Mouse (Mus musculus): Measurements from ENCODE around the gene Npepl1. TPM values are rescaled to one million over a fixed set of nuclear protein-coding genes. Genes with fewer than 3 reads are reported as not detected.

Npepl1 gene
- polyA plus RNA-seq, 1 experiment = 92.6 TPM

DNA sequence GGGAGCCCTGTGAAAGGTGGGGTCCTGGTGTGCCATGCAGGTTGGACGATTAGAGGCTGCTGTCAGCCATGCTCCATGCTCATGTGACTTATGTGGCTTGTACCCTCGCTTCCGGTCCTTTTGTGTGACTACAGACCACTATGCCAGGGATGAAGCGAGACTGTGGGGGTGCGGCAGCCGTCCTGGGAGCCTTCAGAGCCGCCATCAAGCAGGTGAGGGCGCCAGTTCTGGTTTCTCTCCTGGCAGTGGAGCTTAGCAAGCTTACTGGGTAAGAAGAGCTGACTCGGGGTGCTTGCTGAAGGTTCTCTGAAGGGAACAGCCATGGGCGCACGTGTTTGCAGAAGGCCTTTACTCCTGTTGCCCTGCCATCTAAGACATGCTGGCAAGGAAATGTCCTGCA is 9.1 kb downstream of the Npepl1 start:
- Histone ChIP-seq H3K27ac (ENCODE audit: insufficient read depth, low read length) (no peak overlapping the region), H3K4me1 (ENCODE audit: control insufficient read depth, insufficient read depth, insufficient read length) (no peaks in the 10 kb centered on the region), H3K4me3 (ENCODE audit: extremely low read depth, insufficient read depth, insufficient read length) (no peak overlapping the region), H3K27me3 (ENCODE audit: control insufficient read depth, insufficient read depth, low read length) (no peaks in the 10 kb centered on the region), H3K36me3 (ENCODE audit: control insufficient read depth, insufficient read depth, low read length) (peaks cover 56% of the 10 kb centered on the region)
- TF ChIP-seq POLR2A (IDR thresholded peaks at IDR 0.05; ENCODE audit: low read depth, low read length) (no peak), CTCF (IDR thresholded peaks at IDR 0.05; ENCODE audit: extremely low read depth, insufficient read depth, insufficient read length, insufficient replicate concordance) (no peak)
- WGBS = 94% methylated on average over 11 of the region's 11 CpGs
- no peak for DNase-seq (ENCODE audit: low read depth in 1 of 2, low spot score in 2 of 2)

DNA sequence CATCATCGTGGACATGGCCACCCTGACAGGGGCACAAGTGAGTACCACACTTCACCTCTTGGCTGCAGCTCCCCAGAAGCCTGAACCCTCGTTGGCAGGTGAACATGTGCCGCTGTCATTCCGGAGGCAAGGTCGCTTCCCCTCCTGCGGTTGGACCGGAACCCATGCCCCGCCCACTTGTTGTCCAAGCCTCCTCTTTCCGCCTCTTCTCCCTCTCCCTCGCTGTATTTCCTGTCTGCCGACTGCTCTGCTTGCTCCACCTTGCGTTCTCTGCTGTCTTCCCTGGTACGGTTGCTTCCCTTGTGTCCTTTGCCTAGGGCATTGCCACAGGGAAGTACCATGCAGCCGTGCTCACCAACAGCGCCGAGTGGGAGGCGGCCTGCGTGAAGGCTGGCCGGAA is 10.5 kb downstream of the Npepl1 start:
- Histone ChIP-seq H3K4me1 (ENCODE audit: control insufficient read depth, insufficient read depth, insufficient read length) (no peaks in the 10 kb centered on the region), H3K36me3 (ENCODE audit: control insufficient read depth, insufficient read depth, low read length) (peaks cover 50% of the 10 kb centered on the region), H3K27ac (ENCODE audit: insufficient read depth, low read length) (no peak overlapping the region), H3K4me3 (ENCODE audit: extremely low read depth, insufficient read depth, insufficient read length) (no peak overlapping the region), H3K27me3 (ENCODE audit: control insufficient read depth, insufficient read depth, low read length) (no peaks in the 10 kb centered on the region)
- 90% methylated on average over 19 of the region's 19 CpGs for WGBS
- no peak for DNase-seq (ENCODE audit: low read depth in 1 of 2, low spot score in 2 of 2)
- TF ChIP-seq POLR2A (IDR thresholded peaks at IDR 0.05; ENCODE audit: low read depth, low read length) (no peak), CTCF (IDR thresholded peaks at IDR 0.05; ENCODE audit: extremely low read depth, insufficient read depth, insufficient read length, insufficient replicate concordance) (no peak)

DNA sequence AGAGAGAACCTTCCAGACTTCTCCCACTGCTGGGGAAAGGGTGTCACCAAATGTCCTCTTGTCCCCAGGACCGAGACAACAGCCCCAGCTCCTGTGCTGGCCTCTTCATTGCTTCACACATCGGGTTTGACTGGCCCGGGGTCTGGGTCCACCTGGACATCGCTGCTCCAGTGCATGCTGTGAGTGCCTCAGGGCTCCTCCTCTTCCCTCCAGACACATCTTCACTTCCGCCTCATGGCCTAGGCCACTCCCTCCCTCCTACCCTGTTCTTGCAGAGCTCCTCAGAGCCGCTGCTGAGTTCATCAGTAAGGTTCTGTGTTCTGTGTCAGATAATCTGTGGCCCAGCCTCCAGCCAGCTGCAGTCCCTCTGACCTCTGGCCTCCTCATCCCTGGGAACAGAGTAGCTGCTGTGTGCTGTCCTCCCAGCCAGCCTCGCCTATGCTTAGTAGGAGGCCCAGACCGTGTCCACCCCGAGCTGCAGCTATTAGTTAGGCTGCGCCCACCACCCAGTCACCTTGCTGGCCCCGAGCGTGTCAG is 11.3 kb downstream of the Npepl1 start:
- WGBS = 89% methylated on average over 12 of the region's 12 CpGs
- H3K36me3 ChIP-seq (ENCODE audit: control insufficient read depth, insufficient read depth, low read length) = peaks cover 50% of the 10 kb centered on the region
- no peak overlapping the region for H3K27ac ChIP-seq (ENCODE audit: insufficient read depth, low read length)
- TF ChIP-seq POLR2A (IDR thresholded peaks at IDR 0.05; ENCODE audit: low read depth, low read length) = no peak
- no peak for TF ChIP-seq CTCF (IDR thresholded peaks at IDR 0.05; ENCODE audit: extremely low read depth, insufficient read depth, insufficient read length, insufficient replicate concordance)
- no peaks in the 10 kb centered on the region for H3K4me1 ChIP-seq (ENCODE audit: control insufficient read depth, insufficient read depth, insufficient read length)
- no peak for DNase-seq (ENCODE audit: low read depth in 1 of 2, low spot score in 2 of 2)
- no peaks in the 10 kb centered on the region for H3K27me3 ChIP-seq (ENCODE audit: control insufficient read depth, insufficient read depth, low read length)
- H3K4me3 ChIP-seq (ENCODE audit: extremely low read depth, insufficient read depth, insufficient read length) = no peak overlapping the region

GRCm38 (mm10) chr2:174122331-174122730 is 12.2 kb downstream of the Npepl1 start:
- WGBS = 92% methylated on average over 2 of the region's 2 CpGs
- no peak overlapping the region for H3K4me3 ChIP-seq (ENCODE audit: extremely low read depth, insufficient read depth, insufficient read length)
- no peak overlapping the region for H3K27ac ChIP-seq (ENCODE audit: insufficient read depth, low read length)
- no peak for DNase-seq (ENCODE audit: low read depth in 1 of 2, low spot score in 2 of 2)
- peaks cover 44% of the 10 kb centered on the region for H3K36me3 ChIP-seq (ENCODE audit: control insufficient read depth, insufficient read depth, low read length)
- TF ChIP-seq CTCF (IDR thresholded peaks at IDR 0.05; ENCODE audit: extremely low read depth, insufficient read depth, insufficient read length, insufficient replicate concordance) = no peak
- no peak for TF ChIP-seq POLR2A (IDR thresholded peaks at IDR 0.05; ENCODE audit: low read depth, low read length)
- H3K27me3 ChIP-seq (ENCODE audit: control insufficient read depth, insufficient read depth, low read length) = no peaks in the 10 kb centered on the region
- no peaks in the 10 kb centered on the region for H3K4me1 ChIP-seq (ENCODE audit: control insufficient read depth, insufficient read depth, insufficient read length)

GRCm38 (mm10) chr2:174123731-174124130 is 13.6 kb downstream of the Npepl1 start:
- no peak for TF ChIP-seq POLR2A (IDR thresholded peaks at IDR 0.05; ENCODE audit: low read depth, low read length)
- no peak for TF ChIP-seq CTCF (IDR thresholded peaks at IDR 0.05; ENCODE audit: extremely low read depth, insufficient read depth, insufficient read length, insufficient replicate concordance)
- Histone ChIP-seq H3K4me1 (ENCODE audit: control insufficient read depth, insufficient read depth, insufficient read length) (no peaks in the 10 kb centered on the region), H3K27ac (ENCODE audit: insufficient read depth, low read length) (no peak overlapping the region), H3K36me3 (ENCODE audit: control insufficient read depth, insufficient read depth, low read length) (peaks cover 39% of the 10 kb centered on the region), H3K27me3 (ENCODE audit: control insufficient read depth, insufficient read depth, low read length) (no peaks in the 10 kb centered on the region), H3K4me3 (ENCODE audit: extremely low read depth, insufficient read depth, insufficient read length) (no peak overlapping the region)
- no peak for DNase-seq (ENCODE audit: low read depth in 1 of 2, low spot score in 2 of 2)
- WGBS = 93% methylated on average over 3 of the region's 3 CpGs

DNA sequence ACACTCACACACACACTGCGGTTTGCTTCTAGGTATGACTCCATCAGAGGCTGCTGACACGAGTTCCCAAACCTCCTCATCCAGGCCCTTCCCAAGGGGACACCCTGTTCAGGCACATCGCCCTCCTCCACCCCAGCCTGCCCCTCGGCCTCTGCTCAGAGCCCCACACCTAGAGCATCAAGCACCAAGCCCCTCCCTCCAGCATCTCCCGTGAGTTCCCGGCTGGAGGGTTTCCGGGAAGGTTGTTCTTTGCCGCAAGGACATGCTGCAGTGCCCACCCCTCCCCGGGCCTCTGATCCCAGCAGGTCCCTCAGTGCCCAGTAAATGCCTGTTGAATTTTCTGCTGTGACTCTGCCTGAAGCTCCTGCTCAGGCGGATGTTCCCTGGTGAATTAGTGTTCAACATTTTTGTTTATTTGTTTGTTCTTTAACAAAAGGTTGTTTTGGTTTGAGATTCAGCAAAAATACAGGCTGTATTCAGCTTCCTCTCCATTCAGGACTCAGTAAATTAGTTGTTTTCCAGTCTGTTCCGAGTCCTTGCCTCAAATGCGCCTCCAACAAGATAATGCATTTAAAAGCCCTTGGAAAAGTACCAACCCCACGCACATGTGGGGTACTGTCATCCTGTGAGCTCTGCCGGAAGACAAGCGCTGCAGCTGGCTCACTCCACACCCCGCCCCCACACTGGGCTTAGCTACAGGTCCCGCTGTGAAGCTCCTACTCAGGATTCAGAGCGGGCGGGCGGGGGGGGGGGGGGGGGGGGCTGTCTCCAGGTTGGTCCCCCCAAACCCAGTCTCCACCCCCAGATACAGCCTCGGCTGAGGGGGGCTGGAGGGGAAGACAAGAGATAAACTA is 16.6 kb downstream of the Npepl1 start:
- WGBS = 11% methylated on average over 21 of the region's 21 CpGs
- no peak for DNase-seq (ENCODE audit: low read depth in 1 of 2, low spot score in 2 of 2)
- no peak overlapping the region for H3K4me3 ChIP-seq (ENCODE audit: extremely low read depth, insufficient read depth, insufficient read length)
- TF ChIP-seq CTCF (IDR thresholded peaks at IDR 0.05; ENCODE audit: extremely low read depth, insufficient read depth, insufficient read length, insufficient replicate concordance) = no peak
- TF ChIP-seq POLR2A (IDR thresholded peaks at IDR 0.05; ENCODE audit: low read depth, low read length) = no peak
- H3K27ac ChIP-seq (ENCODE audit: insufficient read depth, low read length) = no peak overlapping the region
- H3K27me3 ChIP-seq (ENCODE audit: control insufficient read depth, insufficient read depth, low read length) = no peaks in the 10 kb centered on the region
- H3K36me3 ChIP-seq (ENCODE audit: control insufficient read depth, insufficient read depth, low read length) = peaks cover 14% of the 10 kb centered on the region
- no peaks in the 10 kb centered on the region for H3K4me1 ChIP-seq (ENCODE audit: control insufficient read depth, insufficient read depth, insufficient read length)

DNA sequence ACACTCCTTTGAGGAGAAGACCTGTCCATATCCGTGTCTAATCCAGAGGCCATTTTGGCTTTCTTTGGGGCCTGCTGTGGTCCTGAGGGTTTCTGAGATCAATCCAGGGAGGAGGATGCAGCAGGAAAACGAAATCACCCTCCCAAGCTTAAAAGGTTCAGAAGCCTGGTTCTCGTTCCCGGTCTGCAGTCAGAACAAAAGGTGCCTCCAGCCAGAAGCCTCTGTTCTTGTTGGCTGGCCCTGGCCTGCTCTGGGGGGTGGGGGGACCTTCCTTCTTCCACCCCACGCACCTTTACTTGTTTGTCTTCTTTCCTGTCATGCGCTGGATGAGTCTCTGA is 17.2 kb downstream of the Npepl1 start:
- Histone ChIP-seq H3K36me3 (ENCODE audit: control insufficient read depth, insufficient read depth, low read length) (peaks cover 8% of the 10 kb centered on the region), H3K27ac (ENCODE audit: insufficient read depth, low read length) (no peak overlapping the region), H3K4me3 (ENCODE audit: extremely low read depth, insufficient read depth, insufficient read length) (no peak overlapping the region), H3K27me3 (ENCODE audit: control insufficient read depth, insufficient read depth, low read length) (no peaks in the 10 kb centered on the region), H3K4me1 (ENCODE audit: control insufficient read depth, insufficient read depth, insufficient read length) (no peaks in the 10 kb centered on the region)
- TF ChIP-seq POLR2A (IDR thresholded peaks at IDR 0.05; ENCODE audit: low read depth, low read length) (no peak), CTCF (IDR thresholded peaks at IDR 0.05; ENCODE audit: extremely low read depth, insufficient read depth, insufficient read length, insufficient replicate concordance) (no peak)
- no peak for DNase-seq (ENCODE audit: low read depth in 1 of 2, low spot score in 2 of 2)
- WGBS = 65% methylated on average over 6 of the region's 6 CpGs

Data from spleen, adult 2 months (tissue).